Mouse (Mus musculus): ENCODE measurements around the gene Tdrd5.

GRCm38 (mm10) chr1:156230339-156231089 is 73.0 kb downstream of the Tdrd5 start:
- no peak for TF ChIP-seq POLR2A (IDR thresholded peaks at IDR 0.05; ENCODE audit: low read depth, low read length)
- no peak for TF ChIP-seq NELFE (IDR thresholded peaks at IDR 0.05; ENCODE audit: low read depth, low read length)
- TF ChIP-seq CTCF (conservative IDR thresholded peaks at IDR 0.05 in 1 of 2, IDR thresholded peaks at IDR 0.05 in 1 of 2; ENCODE audit: low read depth in 2 of 2, low read length in 2 of 2) = no peak
- no peak for TF ChIP-seq HCFC1 (IDR thresholded peaks at IDR 0.05; ENCODE audit: low read depth, low read length)
- TF ChIP-seq MXI1 (IDR thresholded peaks at IDR 0.05; ENCODE audit: low read depth, low read length) = no peak
- TF ChIP-seq TBP (conservative IDR thresholded peaks at IDR 0.05; ENCODE audit: low read depth, low read length) = no peak
- no peak for TF ChIP-seq USF2 (conservative IDR thresholded peaks at IDR 0.05; ENCODE audit: low read depth, low read length)

Data from CH12.LX (cell line).